Mouse (Mus musculus): ENCODE measurements at regions not wholly inside any gene's neighbourhood (a gene's known extent, or its start where the extent isn't known, plus 50 kb on each side); places are given as distances from the start of the nearest gene placed in this dataset.

DNA sequence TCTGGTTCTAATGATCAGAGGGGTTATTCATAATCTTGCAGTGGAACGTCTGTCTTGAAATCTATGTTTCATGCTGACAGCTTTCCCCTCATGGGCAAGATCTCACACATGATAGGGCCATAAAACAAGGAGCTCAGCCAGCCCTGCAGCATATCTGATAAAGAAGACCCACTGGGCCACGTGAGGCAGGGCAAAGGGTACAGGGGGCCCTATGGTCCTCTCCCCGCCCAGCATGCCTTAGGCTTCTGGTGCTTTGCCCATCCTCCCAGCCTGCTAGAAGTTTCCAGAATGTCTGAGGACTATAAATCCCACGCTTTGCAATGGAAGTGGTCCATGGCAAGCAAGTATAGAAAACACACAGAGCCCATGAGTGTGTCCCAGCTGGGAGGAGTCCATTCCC, 110.9 kb upstream of the Sdk2 start:
- no peak for DNase-seq (ENCODE audit: low read depth, low spot score)
- in situ Hi-C loops (cut with MboI; ENCODE audit: low sequenced_read_pairs in 2 of 2, unreplicated experiment in 2 of 2), result no loop called here
- TF ChIP-seq ZNF384 (IDR thresholded peaks at IDR 0.05; ENCODE audit: low read depth, low read length) (no peak), HCFC1 (IDR thresholded peaks at IDR 0.05; ENCODE audit: borderline replicate concordance, insufficient read depth, low read length) (no peak), MAFK (IDR thresholded peaks at IDR 0.05; ENCODE audit: insufficient read depth, low read depth, low read length) (no peak), ZC3H11A (IDR thresholded peaks at IDR 0.05; ENCODE audit: borderline replicate concordance, low read depth, low read length) (no peak), CHD2 (IDR thresholded peaks at IDR 0.05; ENCODE audit: low read depth, low read length) (no peak)
- no peaks in the 10 kb centered on the region for H3K4me1 ChIP-seq (ENCODE audit: control insufficient read depth in 2 of 2, insufficient read depth in 2 of 2, low read length in 2 of 2, poor library complexity in 1 of 2)
- no peak overlapping the region for H3K27ac ChIP-seq (ENCODE audit: insufficient read depth, low read depth, low read length, poor library complexity, severe bottlenecking)
- no peak overlapping the region for H3K9ac ChIP-seq (ENCODE audit: insufficient read depth, low read depth, low read length, poor library complexity, severe bottlenecking)
- no peaks in the 10 kb centered on the region for H3K9me3 ChIP-seq (ENCODE audit: control insufficient read depth, insufficient read depth, low read depth, low read length)
- no peak overlapping the region for H3K4me3 ChIP-seq (ENCODE audit: insufficient read depth in 1 of 2, low read depth in 1 of 2, low read length in 2 of 2, poor library complexity in 1 of 2, severe bottlenecking in 1 of 2)
- H3K36me3 ChIP-seq (ENCODE audit: control insufficient read depth, insufficient read depth, low read length, poor library complexity, severe bottlenecking), result no peaks in the 10 kb centered on the region

DNA sequence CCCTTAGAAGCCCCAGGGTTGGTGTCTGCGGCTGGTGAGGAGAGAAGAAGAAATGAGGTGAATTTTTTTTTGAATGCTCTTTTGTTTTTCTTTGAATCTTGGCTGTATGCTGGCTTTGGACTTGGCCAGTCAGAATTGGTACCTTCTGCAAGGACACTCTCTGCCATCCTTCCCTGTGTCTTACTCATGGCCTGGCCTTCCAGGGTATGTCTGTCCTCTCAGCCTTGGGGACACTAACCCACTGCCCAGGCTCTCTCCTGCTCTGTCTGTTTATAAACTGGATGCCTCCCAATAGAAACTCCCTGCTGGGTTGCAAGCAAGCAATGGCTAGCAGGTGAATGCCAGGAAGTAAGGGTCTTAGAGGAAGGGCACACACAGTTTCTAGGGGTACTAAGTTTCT, 110.4 kb upstream of the Sdk2 start:
- no peak overlapping the region for H3K27ac ChIP-seq (ENCODE audit: insufficient read depth, low read depth, low read length, poor library complexity, severe bottlenecking)
- H3K9me3 ChIP-seq (ENCODE audit: control insufficient read depth, insufficient read depth, low read depth, low read length), result no peaks in the 10 kb centered on the region
- no peak for DNase-seq (ENCODE audit: low read depth, low spot score)
- H3K4me3 ChIP-seq (ENCODE audit: insufficient read depth in 1 of 2, low read depth in 1 of 2, low read length in 2 of 2, poor library complexity in 1 of 2, severe bottlenecking in 1 of 2), result no peak overlapping the region
- H3K9ac ChIP-seq (ENCODE audit: insufficient read depth, low read depth, low read length, poor library complexity, severe bottlenecking), result no peak overlapping the region
- in situ Hi-C loops (cut with MboI; ENCODE audit: low sequenced_read_pairs in 2 of 2, unreplicated experiment in 2 of 2), result no loop called here
- no peak for TF ChIP-seq CHD2 (IDR thresholded peaks at IDR 0.05; ENCODE audit: low read depth, low read length)
- no peaks in the 10 kb centered on the region for H3K36me3 ChIP-seq (ENCODE audit: control insufficient read depth, insufficient read depth, low read length, poor library complexity, severe bottlenecking)
- no peaks in the 10 kb centered on the region for H3K4me1 ChIP-seq (ENCODE audit: control insufficient read depth in 2 of 2, insufficient read depth in 2 of 2, low read length in 2 of 2, poor library complexity in 1 of 2)

DNA sequence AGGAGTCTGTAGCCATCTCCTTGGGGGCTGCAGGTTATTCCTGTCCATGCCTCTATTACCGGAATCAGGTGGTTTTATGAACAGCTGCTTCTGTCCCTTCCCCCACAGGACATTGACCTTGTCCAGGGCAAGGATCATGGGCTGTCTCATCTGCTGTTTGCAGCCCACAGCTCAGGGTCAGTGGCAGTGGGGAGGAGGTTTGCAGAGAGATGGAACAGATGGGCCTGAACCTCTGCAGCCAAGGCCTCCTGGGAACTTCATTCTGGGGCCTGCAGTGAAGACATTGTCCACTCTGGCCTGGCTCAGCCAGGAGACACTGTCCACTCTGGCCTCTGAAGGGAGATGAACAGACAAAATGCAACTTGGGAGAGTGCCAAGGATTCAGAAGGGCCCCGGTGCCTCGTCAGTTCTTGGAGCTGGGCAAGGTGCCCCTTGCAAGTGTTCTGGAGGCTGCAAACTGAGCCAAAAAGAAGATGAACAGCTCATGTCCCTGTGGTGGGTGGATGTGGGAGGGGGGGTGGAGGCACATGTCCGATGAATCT, 109.9 kb upstream of the Sdk2 start:
- H3K9me3 ChIP-seq (ENCODE audit: control insufficient read depth, insufficient read depth, low read depth, low read length), result no peaks in the 10 kb centered on the region

DNA sequence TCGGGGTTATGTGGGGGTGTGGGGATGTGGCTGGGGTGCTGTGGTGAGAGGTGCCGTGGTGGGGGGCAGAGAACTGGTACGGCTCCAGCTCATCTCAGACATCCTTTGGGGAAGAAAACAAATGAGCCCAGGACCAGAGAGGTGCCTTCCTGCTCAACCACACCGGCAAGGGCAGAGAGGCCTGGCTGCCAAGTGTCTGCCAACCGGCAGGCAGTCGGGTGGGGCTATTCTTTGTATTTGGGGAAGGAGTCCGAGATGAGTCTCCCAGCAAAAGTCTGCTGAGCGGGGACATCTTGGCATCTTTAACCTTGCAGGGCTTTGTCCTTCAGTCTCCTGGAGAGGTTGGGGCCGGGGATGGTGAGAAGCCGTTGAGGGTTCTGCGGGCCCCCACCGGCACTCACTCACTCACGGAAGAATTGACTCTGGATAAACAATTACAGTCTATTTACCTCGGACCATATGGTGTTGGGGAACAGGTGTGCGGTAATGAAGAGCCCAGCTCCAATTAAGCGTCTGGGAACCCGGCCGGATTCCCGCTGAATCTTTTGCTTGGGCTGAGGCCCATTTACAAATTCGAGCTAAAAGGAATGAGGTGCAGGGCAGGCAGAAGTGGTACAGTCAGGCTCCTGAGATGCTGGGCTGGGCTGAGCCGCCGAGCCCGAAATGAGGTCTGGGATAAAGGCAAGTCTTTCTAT, 108.7 kb upstream of the Sdk2 start:
- no peaks in the 10 kb centered on the region for H3K9me3 ChIP-seq (ENCODE audit: control insufficient read depth, insufficient read depth, low read depth, low read length)
- no peak for DNase-seq (ENCODE audit: low read depth, low spot score)
- no peak for TF ChIP-seq ZC3H11A (IDR thresholded peaks at IDR 0.05; ENCODE audit: borderline replicate concordance, low read depth, low read length)
- no peak for TF ChIP-seq CHD2 (IDR thresholded peaks at IDR 0.05; ENCODE audit: low read depth, low read length)
- TF ChIP-seq ZNF384 (IDR thresholded peaks at IDR 0.05; ENCODE audit: low read depth, low read length), result no peak
- no peak for TF ChIP-seq MAFK (IDR thresholded peaks at IDR 0.05; ENCODE audit: insufficient read depth, low read depth, low read length)
- no peak for TF ChIP-seq HCFC1 (IDR thresholded peaks at IDR 0.05; ENCODE audit: borderline replicate concordance, insufficient read depth, low read length)
- no peak overlapping the region for H3K27ac ChIP-seq (ENCODE audit: insufficient read depth, low read depth, low read length, poor library complexity, severe bottlenecking)
- in situ Hi-C loops (cut with MboI; ENCODE audit: low sequenced_read_pairs in 2 of 2, unreplicated experiment in 2 of 2), result no loop called here
- no peaks in the 10 kb centered on the region for H3K36me3 ChIP-seq (ENCODE audit: control insufficient read depth, insufficient read depth, low read length, poor library complexity, severe bottlenecking)
- no peak overlapping the region for H3K9ac ChIP-seq (ENCODE audit: insufficient read depth, low read depth, low read length, poor library complexity, severe bottlenecking)
- no peaks in the 10 kb centered on the region for H3K4me1 ChIP-seq (ENCODE audit: control insufficient read depth in 2 of 2, insufficient read depth in 2 of 2, low read length in 2 of 2, poor library complexity in 1 of 2)
- H3K4me3 ChIP-seq (ENCODE audit: insufficient read depth in 1 of 2, low read depth in 1 of 2, low read length in 2 of 2, poor library complexity in 1 of 2, severe bottlenecking in 1 of 2), result no peak overlapping the region

More for the DNA sequence above, 109.9 kb upstream of the Sdk2 start:
- DNase-seq (ENCODE audit: low read depth, low spot score), result no peak
- no peak overlapping the region for H3K4me3 ChIP-seq (ENCODE audit: insufficient read depth in 1 of 2, low read depth in 1 of 2, low read length in 2 of 2, poor library complexity in 1 of 2, severe bottlenecking in 1 of 2)
- H3K9ac ChIP-seq (ENCODE audit: insufficient read depth, low read depth, low read length, poor library complexity, severe bottlenecking), result no peak overlapping the region
- TF ChIP-seq ZC3H11A (IDR thresholded peaks at IDR 0.05; ENCODE audit: borderline replicate concordance, low read depth, low read length), result no peak
- no peak for TF ChIP-seq CHD2 (IDR thresholded peaks at IDR 0.05; ENCODE audit: low read depth, low read length)
- no peak for TF ChIP-seq ZNF384 (IDR thresholded peaks at IDR 0.05; ENCODE audit: low read depth, low read length)
- no peak for TF ChIP-seq MAFK (IDR thresholded peaks at IDR 0.05; ENCODE audit: insufficient read depth, low read depth, low read length)
- TF ChIP-seq HCFC1 (IDR thresholded peaks at IDR 0.05; ENCODE audit: borderline replicate concordance, insufficient read depth, low read length), result no peak
- H3K36me3 ChIP-seq (ENCODE audit: control insufficient read depth, insufficient read depth, low read length, poor library complexity, severe bottlenecking), result no peaks in the 10 kb centered on the region
- no peak overlapping the region for H3K27ac ChIP-seq (ENCODE audit: insufficient read depth, low read depth, low read length, poor library complexity, severe bottlenecking)
- no peaks in the 10 kb centered on the region for H3K4me1 ChIP-seq (ENCODE audit: control insufficient read depth in 2 of 2, insufficient read depth in 2 of 2, low read length in 2 of 2, poor library complexity in 1 of 2)
- in situ Hi-C loops (cut with MboI; ENCODE audit: low sequenced_read_pairs in 2 of 2, unreplicated experiment in 2 of 2), result no loop called here

DNA sequence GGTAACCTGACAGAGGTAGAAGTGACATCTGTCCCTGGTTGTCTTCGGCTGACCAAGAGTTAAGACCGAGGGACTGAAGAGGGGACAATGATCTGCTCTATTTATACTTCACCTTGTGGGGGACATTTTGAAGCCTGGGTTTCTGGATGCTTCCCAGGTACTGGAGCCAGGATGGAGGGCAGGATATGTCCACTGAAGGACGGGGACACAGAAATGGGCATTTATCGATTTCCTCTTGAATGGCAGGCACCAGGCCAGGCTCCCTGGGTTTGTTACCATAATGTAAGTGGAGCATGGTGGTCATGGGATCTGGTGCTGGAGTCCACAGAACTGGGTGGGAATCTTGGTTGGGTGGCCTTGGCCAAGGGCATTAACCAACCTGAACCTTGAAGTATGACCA, 108.0 kb upstream of the Sdk2 start:
- no peak overlapping the region for H3K27ac ChIP-seq (ENCODE audit: insufficient read depth, low read depth, low read length, poor library complexity, severe bottlenecking)
- no peak for DNase-seq (ENCODE audit: low read depth, low spot score)
- no peak for TF ChIP-seq HCFC1 (IDR thresholded peaks at IDR 0.05; ENCODE audit: borderline replicate concordance, insufficient read depth, low read length)
- TF ChIP-seq MAFK (IDR thresholded peaks at IDR 0.05; ENCODE audit: insufficient read depth, low read depth, low read length), result no peak
- TF ChIP-seq CHD2 (IDR thresholded peaks at IDR 0.05; ENCODE audit: low read depth, low read length), result no peak
- no peaks in the 10 kb centered on the region for H3K36me3 ChIP-seq (ENCODE audit: control insufficient read depth, insufficient read depth, low read length, poor library complexity, severe bottlenecking)
- in situ Hi-C loops (cut with MboI; ENCODE audit: low sequenced_read_pairs in 2 of 2, unreplicated experiment in 2 of 2), result no loop called here
- H3K9ac ChIP-seq (ENCODE audit: insufficient read depth, low read depth, low read length, poor library complexity, severe bottlenecking), result no peak overlapping the region
- H3K4me3 ChIP-seq (ENCODE audit: insufficient read depth in 1 of 2, low read depth in 1 of 2, low read length in 2 of 2, poor library complexity in 1 of 2, severe bottlenecking in 1 of 2), result no peak overlapping the region
- H3K9me3 ChIP-seq (ENCODE audit: control insufficient read depth, insufficient read depth, low read depth, low read length), result no peaks in the 10 kb centered on the region
- no peaks in the 10 kb centered on the region for H3K4me1 ChIP-seq (ENCODE audit: control insufficient read depth in 2 of 2, insufficient read depth in 2 of 2, low read length in 2 of 2, poor library complexity in 1 of 2)

All from ES-E14 (cell line).